In genomic region chr11:118256371-118256770, GRCm38 (mm10) we compare ENCODE assay signal across 27 mouse cellular contexts. TPM values are rescaled to one million over a fixed set of nuclear protein-coding genes. Genes with fewer than 3 reads are reported as not detected.
DNase-seq lines count a peak whose midpoint lies in the region; ATAC-seq lines count a peak whose summit lies in the region.
"Had no signal": no experiment of that assay in that cellular context is flagged by ENCODE, and none has a peak within 500 bp of the region (broad histone marks: within the 10 kb centered on the region; RNA-seq: fewer than 3 reads in every experiment).

No protein-coding gene starts in this region.

- H3K36me3 ChIP-seq in heart, embryonic 15.5 days = peaks cover 40% of the 10 kb centered on the region
- peaks cover 52% of the 10 kb centered on the region for H3K36me3 ChIP-seq in kidney, embryonic 14.5 days (ENCODE audit: control insufficient read depth, insufficient read depth, low read length)

- no peak for DNase-seq in heart, postnatal 4 days
- DNase-seq in ES-CJ7 (ENCODE audit: low read depth, low spot score) (peak; percentile 49), R1 (ENCODE audit: low read depth, low spot score) (peak; percentile 49)
- peak; percentile 54 for DNase-seq in adrenal gland, postnatal 14 days
- DNase-seq in layer of hippocampus, postnatal 36 days = no peak
- DNase-seq: B cell, adult 2 months; cerebellum, adult 2 months; cerebellum, postnatal 14 days; gastrocnemius, postnatal 10 days; kidney, adult 11 months; lung, embryonic 14.5 days; lung, postnatal 14 days; midbrain, embryonic 14.5 days; right cerebral cortex, postnatal 25 days; thymus, adult 18-20 months; thymus, postnatal 25 days had no signal

- H3K4me1 ChIP-seq in heart, embryonic 15.5 days (replicated peaks) = peaks cover 26% of the 10 kb centered on the region
- peaks cover 13% of the 10 kb centered on the region for H3K4me1 ChIP-seq in kidney, embryonic 14.5 days (ENCODE audit: control insufficient read depth, insufficient read depth, low read length)

- no peaks in the 10 kb centered on the region for H3K27me3 ChIP-seq in heart, embryonic 15.5 days
- H3K27me3 ChIP-seq in kidney, embryonic 14.5 days (ENCODE audit: control insufficient read depth, insufficient read depth, low read length) = no peaks in the 10 kb centered on the region
- H3K27me3 ChIP-seq: embryonic facial prominence, embryonic 15.5 days; heart, embryonic 12.5 days; kidney, embryonic 15.5 days; limb, embryonic 12.5 days; liver, embryonic 15.5 days; stomach, embryonic 15.5 days had no signal

- H3K4me3 ChIP-seq in heart, embryonic 15.5 days = no peak overlapping the region
- H3K4me3 ChIP-seq in kidney, embryonic 14.5 days (ENCODE audit: low read length) = no peak overlapping the region
- H3K4me3 ChIP-seq: embryonic facial prominence, embryonic 15.5 days; heart, embryonic 12.5 days; kidney, embryonic 15.5 days; left cerebral cortex, adult 2 months; limb, embryonic 12.5 days; liver, embryonic 15.5 days; stomach, embryonic 15.5 days had no signal

- no peak; the same call in 1 of the 2 replicates for ATAC-seq in heart, embryonic 15.5 days (replicated peaks; ENCODE audit: insufficient number of reproducible peaks, insufficient read depth, low FRiP score, low read depth)
- ATAC-seq in kidney, embryonic 14.5 days (ENCODE audit: low FRiP score, low TSS enrichment) = no peak
- ATAC-seq: forebrain, embryonic 14.5 days had no signal

- no peaks in the 10 kb centered on the region for H3K9me3 ChIP-seq in heart, embryonic 15.5 days (replicated peaks)
- H3K9me3 ChIP-seq in kidney, embryonic 14.5 days (ENCODE audit: control insufficient read depth, low read length) = no peaks in the 10 kb centered on the region
- H3K9me3 ChIP-seq: embryonic facial prominence, embryonic 15.5 days; heart, embryonic 12.5 days; kidney, embryonic 15.5 days; limb, embryonic 12.5 days; liver, embryonic 15.5 days; stomach, embryonic 15.5 days had no signal

- 0 out of 2 replicates have a peak overlapping the region, but pooled peaks have one; percentile 28 for H3K27ac ChIP-seq in heart, embryonic 15.5 days
- H3K27ac ChIP-seq in kidney, embryonic 14.5 days (ENCODE audit: low read depth, low read length) = no peak overlapping the region
- H3K27ac ChIP-seq: embryonic facial prominence, embryonic 15.5 days; hindbrain, embryonic 14.5 days; kidney, embryonic 15.5 days; left cerebral cortex, adult 2 months; limb, embryonic 12.5 days; liver, embryonic 15.5 days; stomach, embryonic 15.5 days had no signal

- no peak overlapping the region for H3K4me2 ChIP-seq in heart, embryonic 15.5 days
- no peak overlapping the region for H3K4me2 ChIP-seq in kidney, embryonic 14.5 days (replicated peaks; ENCODE audit: low read depth, low read length)
- H3K4me2 ChIP-seq: embryonic facial prominence, embryonic 15.5 days; heart, embryonic 12.5 days; hindbrain, embryonic 14.5 days; kidney, embryonic 15.5 days; limb, embryonic 12.5 days; liver, embryonic 15.5 days; lung, embryonic 14.5 days; stomach, embryonic 15.5 days had no signal

- 75% methylated on average over 7 of the region's 7 CpGs for WGBS in heart, embryonic 15.5 days
- WGBS in kidney, embryonic 14.5 days = 88% methylated on average over 7 of the region's 7 CpGs

- no peak overlapping the region for H3K9ac ChIP-seq in heart, embryonic 15.5 days
- H3K9ac ChIP-seq in kidney, embryonic 14.5 days (ENCODE audit: low read depth, low read length) = no peak overlapping the region
- H3K9ac ChIP-seq: embryonic facial prominence, embryonic 15.5 days; heart, embryonic 12.5 days; hindbrain, embryonic 14.5 days; kidney, embryonic 15.5 days; limb, embryonic 12.5 days; liver, embryonic 15.5 days; lung, embryonic 14.5 days; stomach, embryonic 15.5 days had no signal

RNA-seq across cellular contexts. Expression of gene Cyth1, which starts 8.0 kb away (rescaled TPM):
- 18.0 and 24.4 TPM in 2 replicates for polyA plus RNA-seq in heart, embryonic 15.5 days (2015; fragmentation: Nextera tagmentation; extraction: Ambion mirVana)
- 10 to 100 TPM; 38.3 to 39.1 TPM for total RNA-seq in heart, postnatal 4 days (2021)
- 48.7 and 60.8 TPM in 2 replicates for total RNA-seq in adrenal gland, postnatal 14 days (2021)
- polyA plus RNA-seq in kidney, embryonic 14.5 days (2014; fragmentation: Nextera tagmentation; extraction: Ambion mirVana) = 11.4 and 12.4 TPM in 2 replicates
- total RNA-seq in layer of hippocampus, postnatal 36 days (2021) = 100 to 1,000 TPM in 1 of 2 experiments, 10 to 100 TPM in 1; 84.3 to 103 TPM

RNA-seq across cellular contexts. Expression of gene Usp36, which starts 33.7 kb away (rescaled TPM):
- 11.6 and 16.7 TPM in 2 replicates for polyA plus RNA-seq in heart, embryonic 15.5 days (2015; fragmentation: Nextera tagmentation; extraction: Ambion mirVana)
- 10 to 100 TPM; 15.5 to 18.7 TPM for total RNA-seq in heart, postnatal 4 days (2021)
- total RNA-seq in adrenal gland, postnatal 14 days (2021) = 23.0 and 24.2 TPM in 2 replicates
- 12.2 and 18.1 TPM in 2 replicates for polyA plus RNA-seq in kidney, embryonic 14.5 days (2014; fragmentation: Nextera tagmentation; extraction: Ambion mirVana)
- 10 to 100 TPM; 22.5 to 25.5 TPM for total RNA-seq in layer of hippocampus, postnatal 36 days (2021)

Comparison
In these comparisons a context has a peak if more than half of its experiments do, and no peak if none do; other contexts are left out.
1. DNase-seq: peak in ES-CJ7 (single experiment), R1 (single experiment) and adrenal gland, postnatal 14 days (single experiment); none in heart, postnatal 4 days (single experiment) and layer of hippocampus, postnatal 36 days (0 of 2).